Mouse (Mus musculus) ovary, postnatal 14 days (tissue): ENCODE data around the gene Psmc5.
"Not testable (repeated sequence)": the region's sequence is repeated elsewhere in the genome, so short reads cannot be mapped to it uniquely, and the experiment has no call there.

Experiments used
- DNase-seq: peaks from one replicate; pipeline ENCODE4 v3.0.0; 2022; ENCODE audit warnings: low spot score

The Psmc5 gene

DNA sequence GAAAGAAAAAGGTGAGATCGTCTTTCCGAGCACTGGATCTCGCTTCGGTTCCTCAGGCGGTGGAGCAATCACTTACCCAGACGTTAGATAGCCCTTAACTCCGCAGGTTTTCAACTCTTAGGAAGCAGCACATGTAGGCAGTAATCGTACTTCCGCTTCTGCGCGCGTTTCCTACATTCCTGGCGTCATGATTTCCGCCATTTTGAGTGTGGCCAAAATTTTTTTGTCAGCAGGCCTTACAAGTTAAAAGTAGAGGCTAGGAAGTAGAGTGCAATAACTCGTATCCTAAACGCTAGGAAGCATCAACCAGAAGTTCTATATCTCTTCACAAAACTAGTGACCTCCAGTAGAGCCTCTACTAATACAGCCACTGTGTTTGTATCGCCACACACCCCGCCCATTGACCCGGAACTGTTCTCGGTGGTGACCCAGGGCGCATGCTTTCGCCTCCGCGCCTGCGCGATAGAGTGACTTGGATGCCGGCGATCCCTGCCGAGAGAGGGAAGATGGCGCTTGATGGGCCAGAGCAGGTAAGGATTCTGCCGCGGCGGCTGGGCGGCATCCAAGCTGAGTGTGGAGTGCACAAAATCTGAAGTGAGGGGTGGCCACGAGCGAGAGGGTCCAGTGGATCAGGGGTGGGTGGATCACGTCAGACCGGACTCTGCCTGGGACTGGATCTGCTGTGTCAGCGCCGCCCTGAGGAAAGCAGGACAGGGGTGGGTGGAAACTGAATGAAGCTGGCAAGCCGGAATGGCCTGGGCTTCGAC is at the start of gene Psmc5, which contains the start of gene Ftsj3:
Gene Psmc5 (plus strand): TSS at position 470 of the 767 bp plus-strand sequence.
Gene Ftsj3 (minus strand): TSS at position 395 of the 767 bp plus-strand sequence.
- peak; percentile 99 for DNase-seq

DNA sequence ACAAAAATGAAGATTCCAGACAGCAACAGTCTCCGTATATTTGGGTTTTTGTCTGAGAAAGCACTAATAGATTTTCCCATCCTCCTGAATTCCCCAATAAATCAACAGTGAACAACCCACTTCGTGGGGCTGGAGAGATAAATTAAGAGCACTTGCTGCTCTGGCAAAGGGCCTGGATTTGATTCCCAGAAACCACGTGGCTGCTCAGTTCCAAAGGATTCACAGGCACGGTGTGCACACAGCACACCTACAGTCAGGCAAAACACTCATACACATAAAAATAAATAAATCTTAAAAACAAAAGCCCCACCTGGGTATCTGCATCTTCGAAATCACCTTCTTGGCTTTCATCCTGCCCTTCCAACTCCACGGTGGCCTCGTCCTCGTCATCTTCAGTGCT is 43.2 kb upstream of the Psmc5 start:
- no peak for DNase-seq

DNA sequence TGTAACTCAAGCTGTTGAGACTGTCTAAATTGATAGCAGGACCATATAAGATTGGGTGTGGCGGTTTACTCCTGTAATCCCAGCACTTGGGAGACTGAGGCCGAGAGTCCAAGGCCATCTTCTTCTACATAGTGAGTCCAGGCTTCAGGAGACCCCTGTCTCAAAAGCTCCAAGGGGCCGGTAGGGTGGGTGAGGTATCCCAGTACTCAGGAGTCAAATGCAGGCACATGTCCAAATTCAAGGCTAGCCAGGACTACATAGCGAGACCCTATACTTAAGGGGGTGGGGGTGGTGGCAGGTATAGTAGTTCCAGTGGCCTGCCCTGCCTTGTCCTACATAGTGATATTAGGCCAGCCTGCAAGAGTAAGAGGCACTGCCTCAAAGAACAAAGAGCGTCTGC is 41.1 kb upstream of the Psmc5 start:
- no peak for DNase-seq

DNA sequence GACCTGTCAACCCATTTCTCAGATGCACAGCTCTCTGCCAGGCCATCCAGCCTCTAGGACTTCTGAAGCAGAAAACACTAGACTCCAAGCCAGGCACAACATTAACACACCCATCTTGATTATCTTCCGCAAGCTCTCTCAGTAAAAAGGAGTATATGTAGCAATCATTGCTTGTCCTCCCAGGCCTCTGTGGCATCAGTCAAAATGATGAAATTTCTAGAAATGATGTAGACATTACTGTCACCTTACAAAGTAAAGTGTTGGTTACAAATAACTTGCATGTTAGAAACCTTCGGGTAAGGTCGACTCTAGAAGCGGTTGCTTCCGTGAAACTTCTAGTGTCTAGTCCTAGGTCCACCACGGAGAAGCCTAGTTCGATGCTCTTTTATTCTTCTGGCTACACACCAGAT is 40.5 kb upstream of the Psmc5 start:
- no peak for DNase-seq

DNA sequence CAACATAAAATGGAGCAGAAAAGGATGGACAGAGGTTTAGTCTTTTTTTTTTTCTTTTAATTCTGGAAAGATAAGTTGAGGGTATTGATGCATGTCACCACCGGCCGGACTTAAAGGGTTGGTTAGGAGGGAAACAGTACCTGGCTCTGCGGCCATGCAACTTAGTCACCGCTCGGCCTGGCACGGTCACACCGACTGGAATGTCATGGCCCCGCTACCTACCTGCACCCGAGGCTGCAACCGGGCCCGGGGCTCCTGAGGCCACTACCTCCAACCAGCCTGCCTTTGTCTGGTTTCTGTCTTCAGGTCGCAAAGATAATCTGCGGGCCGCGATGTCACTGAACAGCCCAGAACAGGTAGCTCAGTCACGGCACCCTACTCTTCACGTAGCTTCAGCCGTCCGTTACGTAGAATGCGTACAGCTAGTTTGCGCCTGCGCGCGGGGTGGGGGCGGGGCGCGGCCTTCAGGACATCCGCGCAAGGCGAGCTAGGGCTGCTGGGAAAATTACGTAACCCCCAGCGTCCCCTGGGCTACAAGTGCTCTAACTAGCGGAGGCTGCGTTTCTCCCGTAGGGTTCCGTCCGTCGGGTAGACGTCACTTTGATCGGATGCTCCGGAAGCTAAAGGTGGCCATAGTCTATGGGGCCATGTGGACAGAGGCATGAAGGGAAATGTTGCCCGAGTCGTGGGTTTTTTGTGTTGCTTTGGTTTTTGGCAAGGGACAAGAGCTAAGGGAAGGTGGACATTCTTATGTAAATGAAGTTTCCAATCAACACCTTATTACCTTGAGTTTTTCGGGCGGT is 39.8 kb upstream of the Psmc5 start, which contains the start of gene Ccdc47:
Gene Ccdc47 (minus strand): TSS at position 418 of the 803 bp plus-strand sequence.
- DNase-seq: peak; percentile 84

DNA sequence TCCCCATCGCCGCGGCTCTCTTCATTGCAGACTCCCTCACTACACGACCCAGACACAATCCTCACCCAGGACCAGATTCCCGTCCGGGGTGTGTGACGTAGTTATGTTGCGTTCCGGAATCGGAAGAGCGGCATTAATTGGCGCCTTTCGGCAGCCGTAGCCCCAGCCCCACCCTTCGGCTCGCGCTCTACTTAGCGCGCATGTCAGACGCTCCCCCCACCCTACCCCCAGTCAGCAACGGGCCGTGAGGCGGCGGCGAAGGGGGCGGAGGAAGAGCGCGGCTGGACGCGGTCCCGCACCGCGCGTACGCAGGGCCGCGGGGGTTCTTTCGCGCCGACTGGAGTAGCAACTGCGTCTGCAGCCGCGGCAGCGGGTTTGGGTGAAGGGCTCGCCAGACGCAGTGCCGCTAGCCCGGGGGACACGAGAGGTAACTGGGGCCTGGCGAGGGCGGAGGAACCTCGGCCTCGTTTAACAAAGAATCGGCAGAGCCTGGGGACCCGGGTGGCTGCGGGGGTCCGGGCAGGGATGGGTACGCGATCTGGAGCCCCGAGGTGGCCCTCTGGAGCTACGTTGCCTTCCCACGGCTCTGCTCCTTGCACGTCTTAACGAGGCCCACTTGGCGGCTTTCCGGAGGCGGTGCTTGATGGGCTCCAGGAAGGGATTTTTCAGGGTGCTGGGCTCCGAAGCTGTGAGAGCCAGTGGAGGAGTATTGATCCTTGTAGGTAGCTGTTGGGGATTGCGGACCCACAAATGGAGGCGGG is 39.0 kb upstream of the Psmc5 start, which contains the start of gene Ddx42:
Gene Ddx42 (plus strand): TSS at position 197 of the 761 bp plus-strand sequence.
- DNase-seq: peak; percentile 77

DNA sequence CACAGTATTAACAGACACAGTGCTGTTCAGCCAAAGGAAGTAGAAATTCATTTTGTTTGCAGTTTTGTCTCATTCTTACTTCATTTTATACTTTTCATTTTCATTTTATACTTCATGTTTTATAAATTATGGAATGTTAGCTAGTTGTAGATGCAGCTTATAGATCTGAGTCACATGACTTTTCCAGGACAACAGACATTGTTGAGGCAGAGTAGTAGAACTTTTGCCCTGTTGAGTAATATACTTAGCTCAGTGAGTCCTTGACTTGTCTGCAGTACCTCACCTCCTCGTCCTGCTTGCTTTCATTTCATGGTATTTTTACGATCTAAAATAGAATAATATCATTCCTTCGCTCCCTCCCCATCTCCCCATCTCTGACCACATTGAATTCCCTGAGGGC is 35.4 kb upstream of the Psmc5 start:
- no peak for DNase-seq

DNA sequence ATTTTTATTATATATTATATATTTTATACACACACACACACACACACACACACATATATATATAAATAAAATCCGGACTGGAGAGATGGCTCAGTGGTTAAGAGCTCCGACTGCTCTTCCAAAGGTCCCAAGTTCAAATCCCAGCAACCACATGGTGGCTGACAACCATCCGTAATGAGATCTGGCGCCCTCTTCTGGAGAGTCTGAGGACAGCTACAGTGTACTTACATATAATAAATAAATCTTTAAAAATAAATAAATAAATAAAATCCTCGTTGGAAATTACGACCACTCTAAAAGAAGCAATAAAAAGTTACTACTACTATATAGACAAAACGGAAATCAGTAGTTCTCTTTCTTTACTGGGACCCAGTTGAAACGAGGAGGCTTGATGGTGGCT is 22.0 kb upstream of the Psmc5 start:
- DNase-seq: not testable (repeated sequence)

DNA sequence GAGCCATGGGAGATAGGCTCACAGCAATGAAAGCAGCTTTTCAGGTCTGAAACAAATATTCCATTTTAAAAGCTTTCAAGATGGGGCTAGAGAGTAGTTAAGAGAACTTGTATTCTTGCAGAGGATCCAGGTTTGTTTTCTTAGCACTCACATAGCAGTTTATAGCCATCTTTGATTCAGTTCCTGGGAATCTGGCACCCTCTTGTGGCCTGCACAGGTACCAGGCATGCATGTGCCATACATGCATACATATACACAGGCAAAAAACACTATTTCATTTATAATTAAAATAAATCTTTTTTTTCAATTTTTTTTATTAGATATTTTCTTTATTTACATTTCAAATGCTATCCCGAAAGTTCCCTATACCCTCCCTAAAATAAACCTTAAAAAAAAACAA is 9.1 kb upstream of the Psmc5 start:
- no peak for DNase-seq

DNA sequence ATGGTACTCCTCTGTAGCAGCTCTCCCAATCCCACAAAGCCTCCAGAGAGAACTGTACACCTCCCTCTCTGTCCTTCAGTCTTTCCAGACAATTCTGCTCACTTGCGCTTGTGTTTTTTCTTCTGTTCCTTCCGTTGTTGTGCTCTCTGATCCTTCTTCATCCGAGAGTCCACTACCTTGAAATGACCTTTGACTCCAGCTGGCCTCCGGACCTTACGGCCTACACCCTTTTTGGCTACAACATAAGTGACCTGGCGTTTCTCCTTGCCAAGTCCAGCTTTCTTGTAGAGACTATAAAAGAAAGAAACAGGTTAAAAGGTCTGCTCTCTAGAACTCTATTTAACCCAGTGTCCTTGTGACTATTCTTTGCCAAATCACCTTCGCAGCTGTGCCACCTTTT is 6.6 kb upstream of the Psmc5 start:
- no peak for DNase-seq

DNA sequence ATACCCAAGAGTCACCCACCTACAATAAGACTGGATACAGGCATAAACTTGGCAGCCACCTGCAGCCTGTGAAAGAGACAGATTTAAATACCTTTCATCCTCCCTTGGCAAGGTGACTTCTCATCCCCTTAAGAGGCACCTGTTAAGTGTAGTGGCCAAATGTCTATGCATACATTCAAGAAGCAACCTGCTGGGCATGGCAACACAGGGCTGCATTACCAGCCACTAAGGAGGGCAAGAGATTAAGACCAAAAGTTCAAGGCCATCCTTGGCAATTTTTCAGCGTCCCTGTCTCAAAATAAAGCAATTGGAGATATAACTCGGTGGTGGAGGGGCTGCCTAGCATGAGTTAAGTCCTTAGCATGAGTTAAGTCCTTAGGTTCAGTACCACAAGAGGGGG is 1.2 kb upstream of the Psmc5 start:
- no peak for DNase-seq

DNA sequence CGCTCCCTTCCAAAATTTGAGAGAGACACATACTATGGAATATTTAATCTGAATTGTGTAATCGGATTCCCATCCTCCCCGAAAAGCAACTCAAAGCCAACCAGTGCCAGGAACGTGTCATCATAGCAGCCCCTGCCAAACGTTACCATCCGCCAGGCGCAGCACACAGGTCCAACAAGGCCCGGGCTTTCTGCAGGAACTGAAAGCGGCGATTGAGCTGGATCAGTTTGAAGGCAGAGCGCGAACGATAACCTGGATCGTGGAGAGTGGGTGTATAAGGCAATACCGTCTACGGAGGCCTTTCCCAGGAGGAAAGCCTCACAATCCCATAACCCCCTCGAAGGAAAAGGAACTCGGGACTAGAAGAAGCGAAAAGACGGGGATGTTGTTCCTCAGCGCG is 780 bp upstream of the Psmc5 start:
- no peak for DNase-seq

DNA sequence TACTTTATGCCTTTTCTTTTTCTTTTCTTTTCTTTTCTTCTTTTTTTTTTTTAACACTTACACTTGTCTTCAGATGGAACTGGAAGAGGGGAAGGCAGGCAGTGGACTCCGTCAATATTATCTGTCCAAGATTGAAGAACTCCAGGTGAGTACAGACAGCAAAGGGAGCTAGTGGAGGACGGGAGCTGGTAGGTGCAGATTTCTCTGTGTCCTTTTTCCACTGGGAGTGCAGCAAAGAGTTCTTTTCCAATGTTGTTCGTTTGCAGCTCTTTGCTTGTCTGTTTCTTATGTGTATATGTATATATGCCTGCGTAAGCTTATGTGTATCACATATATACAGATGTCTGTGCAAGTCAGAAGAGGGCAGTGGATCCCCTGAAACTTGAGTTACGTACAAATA is 821 bp downstream of the Psmc5 start:
- DNase-seq: no peak

DNA sequence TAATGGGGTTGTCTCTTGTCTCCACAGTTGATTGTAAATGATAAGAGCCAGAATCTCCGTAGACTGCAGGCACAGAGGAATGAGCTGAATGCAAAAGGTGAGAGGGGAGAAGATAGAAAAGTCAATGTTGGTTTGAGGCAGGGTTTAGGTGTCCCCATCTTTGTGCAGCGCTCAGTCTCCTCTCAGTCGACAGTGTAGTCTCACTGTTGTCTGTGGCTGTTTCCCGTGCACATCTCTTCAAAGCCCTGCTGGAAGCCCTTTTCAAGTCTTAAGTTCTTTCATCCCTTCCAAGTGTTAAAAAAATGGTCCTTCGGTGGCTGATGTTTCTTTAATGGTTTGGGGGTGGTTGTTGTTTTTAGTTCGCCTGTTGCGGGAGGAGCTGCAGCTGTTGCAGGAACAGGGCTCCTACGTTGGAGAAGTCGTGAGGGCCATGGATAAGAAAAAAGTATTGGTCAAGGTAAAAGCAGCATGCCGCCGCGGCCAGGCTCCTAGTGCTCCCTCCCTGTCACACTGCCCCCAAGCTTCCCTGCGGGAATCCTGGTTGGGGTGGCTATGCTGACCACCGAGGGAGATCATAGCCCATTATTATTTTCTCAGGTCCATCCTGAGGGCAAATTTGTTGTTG is 5.0 kb downstream of the Psmc5 start:
- DNase-seq: no peak

DNA sequence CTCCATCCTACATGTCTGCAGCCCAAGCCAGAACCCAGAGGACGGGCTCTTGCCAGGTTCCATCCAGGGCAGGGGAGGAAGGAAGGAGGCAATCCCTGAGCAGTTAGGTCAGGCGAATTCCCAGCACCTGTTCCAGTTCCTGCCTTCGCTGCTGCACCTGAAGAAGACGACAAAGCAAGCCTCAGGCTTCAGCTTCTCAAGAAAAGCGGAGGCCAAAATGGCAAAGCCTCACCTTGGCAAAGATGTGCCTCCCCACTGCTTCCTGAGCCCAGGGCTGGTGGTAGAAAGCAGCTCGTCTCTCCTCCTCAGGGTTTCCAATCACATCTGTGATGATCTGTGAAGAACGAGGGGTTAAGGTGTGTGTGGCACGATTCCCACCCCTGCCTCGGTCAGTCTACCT is 8.0 kb downstream of the Psmc5 start:
- no peak for DNase-seq

DNA sequence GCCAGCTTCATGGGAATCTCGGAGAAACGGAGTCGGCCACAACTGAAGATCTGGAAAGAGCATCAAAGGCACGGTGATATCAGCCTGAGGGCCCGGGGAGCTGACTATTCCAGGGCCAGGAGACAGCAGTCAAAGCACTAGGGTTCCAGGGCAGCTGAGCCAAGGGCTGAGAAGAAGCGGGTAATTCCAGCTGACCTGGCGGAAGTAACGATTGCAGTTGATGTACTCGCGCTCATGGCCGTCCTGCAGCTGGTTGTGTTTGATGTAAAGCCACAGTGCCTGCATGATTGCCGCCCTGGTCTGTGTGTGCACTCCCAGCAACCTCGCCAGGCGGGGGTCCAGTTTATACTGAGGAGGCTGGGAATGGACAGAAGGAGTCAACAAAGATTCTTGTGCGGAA is 9.0 kb downstream of the Psmc5 start:
- no peak for DNase-seq

DNA sequence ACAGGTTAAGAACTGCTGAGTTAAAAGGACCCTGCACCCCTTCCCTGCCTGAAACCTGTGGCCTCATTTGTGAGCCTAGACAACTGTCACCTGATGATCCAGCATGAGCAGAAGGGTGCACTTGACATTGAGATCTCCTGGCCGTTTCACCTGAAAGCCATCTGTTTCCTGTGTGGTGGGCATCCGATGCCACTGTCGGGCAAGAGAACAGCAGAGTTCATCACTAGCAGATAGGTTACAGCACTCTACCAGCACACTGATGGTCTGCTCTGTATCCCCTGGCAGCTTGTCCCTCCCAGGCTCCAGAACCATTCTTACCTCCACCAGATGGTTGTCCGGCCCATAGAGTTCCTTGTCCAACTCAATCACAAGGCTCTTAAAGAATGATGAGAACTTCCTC is 9.6 kb downstream of the Psmc5 start:
- no peak for DNase-seq

DNA sequence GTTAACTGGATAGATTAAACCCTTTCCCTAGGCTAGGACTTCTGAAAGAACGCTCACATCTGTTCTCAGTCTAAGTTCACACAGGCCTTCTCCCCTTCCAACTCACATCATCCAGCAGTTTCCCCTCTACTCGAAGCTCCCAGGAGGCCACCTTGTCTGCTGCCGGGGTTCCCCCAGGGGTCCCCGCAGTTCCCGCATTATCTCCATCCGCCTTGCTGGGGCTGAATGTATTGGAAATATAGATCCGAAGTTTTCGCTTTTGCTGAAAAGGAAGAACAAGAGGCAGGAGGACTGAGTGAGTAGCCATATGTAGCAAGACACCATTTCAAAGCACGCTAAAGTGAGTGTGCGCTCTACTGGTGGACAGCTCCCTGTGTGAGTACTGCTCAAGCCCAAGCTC is 10.5 kb downstream of the Psmc5 start:
- no peak for DNase-seq

DNA sequence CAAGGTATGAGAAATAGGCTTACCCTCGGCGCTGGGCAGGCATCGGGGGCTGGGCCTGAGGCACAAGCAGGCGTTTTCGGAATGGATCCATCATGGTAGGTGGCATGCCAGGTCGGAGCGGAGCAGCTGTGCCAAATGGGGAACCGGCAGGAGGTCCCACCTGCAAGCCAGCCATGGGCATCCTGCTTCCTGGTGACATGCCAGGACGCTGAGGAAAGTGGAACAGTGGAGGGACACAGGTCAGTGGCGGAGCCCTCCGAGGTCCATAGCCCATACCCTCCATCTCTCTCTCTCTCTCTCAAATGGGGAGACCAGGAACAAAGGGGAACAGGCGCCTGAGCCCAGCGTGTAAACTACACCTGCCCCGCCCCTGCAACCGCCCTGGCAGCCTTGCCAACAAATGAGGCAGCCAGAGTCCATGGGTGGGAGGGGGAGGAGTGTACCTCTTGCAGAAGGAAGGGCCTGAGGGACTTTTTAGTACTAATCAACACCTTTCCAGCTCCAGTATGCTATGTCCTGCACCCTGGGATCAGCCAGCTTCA is 11.4 kb downstream of the Psmc5 start:
- no peak for DNase-seq

DNA sequence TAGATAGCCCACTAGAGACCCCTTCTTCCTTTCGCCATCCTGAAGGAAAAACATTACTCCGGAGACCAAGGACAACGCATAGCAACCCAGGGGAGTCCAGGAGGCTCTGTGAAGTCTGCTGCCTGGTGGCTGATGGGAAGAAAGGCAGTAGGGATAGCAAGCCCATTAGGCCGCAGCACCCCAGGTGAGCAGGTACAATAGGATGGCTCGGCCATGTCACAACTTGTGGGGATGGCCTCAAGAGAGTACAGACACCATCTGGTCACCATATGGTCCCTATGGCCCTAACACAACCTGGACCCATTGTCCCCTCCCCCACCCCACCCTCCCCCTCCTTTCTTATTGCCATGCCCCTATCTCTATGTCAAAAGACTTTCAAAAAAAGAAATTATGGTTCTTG is 11.9 kb downstream of the Psmc5 start:
- no peak for DNase-seq

DNA sequence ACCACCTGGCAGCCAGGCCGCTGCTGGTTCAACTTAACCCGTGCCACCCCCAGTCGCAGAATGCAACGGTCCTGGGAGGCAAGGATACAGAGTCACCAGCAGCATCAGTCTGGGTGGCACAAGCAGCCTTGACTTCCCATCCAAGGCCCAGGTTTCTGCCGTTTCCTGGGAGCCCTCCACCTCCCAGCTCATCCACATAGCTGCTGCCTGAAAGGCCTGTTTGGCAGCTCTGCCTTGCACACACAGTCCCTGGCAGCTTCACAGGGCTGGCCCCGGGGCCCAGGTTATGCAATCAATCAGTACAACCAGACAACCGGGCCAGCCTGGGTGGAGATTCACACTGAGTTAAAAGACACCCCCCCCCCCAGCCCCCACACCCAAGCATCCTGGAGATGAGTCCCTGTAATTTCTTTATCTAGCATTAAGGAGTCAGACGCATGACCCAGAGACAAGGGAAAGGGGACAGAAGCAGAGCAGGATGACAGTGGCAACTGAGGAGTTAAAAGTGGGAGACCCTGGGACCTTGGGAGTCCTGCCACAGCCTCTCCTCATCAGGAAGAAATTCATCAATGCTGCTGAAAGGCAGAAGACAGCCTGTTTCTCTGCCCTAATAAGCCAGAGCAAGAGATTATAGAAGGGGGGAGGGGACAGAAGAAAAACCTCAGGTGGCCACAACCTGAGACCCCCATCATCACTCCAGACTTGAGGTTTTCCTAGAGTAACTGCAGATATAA is 12.5 kb downstream of the Psmc5 start:
- peak; percentile 61 for DNase-seq
